Mouse (Mus musculus): ENCODE results near the gene Map1lc3a.

Map1lc3a gene

GRCm38 (mm10) chr2:155276195-155276594 is at the start of gene Map1lc3a:
TSS of gene Map1lc3a (plus strand) at chr2:155276297.
- DNase-seq, result peak; percentile 94

- DNase-seq, result no peak
These were observed 40.2 kb upstream of the Map1lc3a start for GRCm38 (mm10) chr2:155235746-155236361.

GRCm38 (mm10) chr2:155236362-155236992 is 39.6 kb upstream of the Map1lc3a start, which contains the start of gene Dynlrb1:
TSS of gene Dynlrb1 (plus strand) at chr2:155236533.
- DNase-seq, result peak; percentile 95 to 99

GRCm38 (mm10) chr2:155237276-155237675 is 38.8 kb upstream of the Map1lc3a start:
- peak in 1 of 2 experiments; percentile 16 for DNase-seq

- peak; percentile 37 to 55 for DNase-seq
These were observed 35.2 kb upstream of the Map1lc3a start for GRCm38 (mm10) chr2:155240915-155241314.

- DNase-seq, result no peak
These were observed 33.7 kb upstream of the Map1lc3a start for GRCm38 (mm10) chr2:155242296-155242855.

GRCm38 (mm10) chr2:155246231-155246630 is 29.9 kb upstream of the Map1lc3a start:
- no peak for DNase-seq

- no peak for DNase-seq
These were observed 27.9 kb upstream of the Map1lc3a start for GRCm38 (mm10) chr2:155248206-155248605.

- no peak for DNase-seq
These were observed 27.4 kb upstream of the Map1lc3a start for GRCm38 (mm10) chr2:155248718-155249117.

GRCm38 (mm10) chr2:155249588-155249987 is 26.5 kb upstream of the Map1lc3a start:
- no peak for DNase-seq

GRCm38 (mm10) chr2:155265526-155265925 is 10.6 kb upstream of the Map1lc3a start:
- DNase-seq, result no peak

GRCm38 (mm10) chr2:155266896-155267295 is 9.2 kb upstream of the Map1lc3a start:
- no peak for DNase-seq

GRCm38 (mm10) chr2:155271957-155272356 is 4.1 kb upstream of the Map1lc3a start:
- DNase-seq, result peak; percentile 31 to 38

GRCm38 (mm10) chr2:155272396-155273170 is 3.5 kb upstream of the Map1lc3a start:
- DNase-seq, result no peak

GRCm38 (mm10) chr2:155273603-155274002 is 2.5 kb upstream of the Map1lc3a start:
- no peak for DNase-seq

- peak; percentile 63 to 74 for DNase-seq
These were observed 601 bp downstream of the Map1lc3a start for GRCm38 (mm10) chr2:155276621-155277175.

GRCm38 (mm10) chr2:155277721-155278120 is 1.6 kb downstream of the Map1lc3a start:
- peak in 1 of 2 experiments; percentile 13 for DNase-seq

GRCm38 (mm10) chr2:155278361-155278760 is 2.3 kb downstream of the Map1lc3a start:
- DNase-seq, result no peak

GRCm38 (mm10) chr2:155279163-155279562 is 3.1 kb downstream of the Map1lc3a start:
- no peak for DNase-seq

- DNase-seq, result no peak
These were observed 4.0 kb downstream of the Map1lc3a start for GRCm38 (mm10) chr2:155280116-155280515.

GRCm38 (mm10) chr2:155283793-155284192 is 7.7 kb downstream of the Map1lc3a start:
- DNase-seq, result no peak

- no peak for DNase-seq
These were observed 8.6 kb downstream of the Map1lc3a start for GRCm38 (mm10) chr2:155284647-155285046.

GRCm38 (mm10) chr2:155285744-155286143 is 9.6 kb downstream of the Map1lc3a start:
- no peak for DNase-seq

Measured in thymus, postnatal 36 days (tissue).